Mouse (Mus musculus): Measurements from ENCODE around the gene Lamtor1. TPM values are rescaled to one million over a fixed set of nuclear protein-coding genes. Genes with fewer than 3 reads are reported as not detected.

Gene Lamtor1
- polyA plus RNA-seq (2015; fragmentation: Nextera tagmentation; extraction: Ambion mirVana): 164 and 166 TPM in 2 replicates

GRCm38 (mm10) chr7:101905561-101906286, at the start of gene Lamtor1:
Gene Lamtor1, plus strand, starts transcription at chr7:101905904.
- no peaks in the 10 kb centered on the region for H3K9me3 ChIP-seq (replicated peaks)
- H3K9ac ChIP-seq: peak within 1 kb of the TSS; percentile 88
- H3K4me1 ChIP-seq: peaks cover 31% of the 10 kb centered on the region
- peak within 1 kb of the TSS; percentile 95 for H3K27ac ChIP-seq (replicated peaks)
- peak within 1 kb of the TSS; percentile 79 for H3K4me3 ChIP-seq (replicated peaks)
- peaks cover 12% of the 10 kb centered on the region for H3K36me3 ChIP-seq
- ATAC-seq (ENCODE audit: insufficient number of reproducible peaks, low FRiP score, low TSS enrichment, low read depth): peak; percentile 98
- no peaks in the 10 kb centered on the region for H3K27me3 ChIP-seq
- H3K4me2 ChIP-seq (replicated peaks): peak within 1 kb of the TSS; percentile 75
- WGBS: under 1% methylated on average over 61 of the region's 61 CpGs

DNA sequence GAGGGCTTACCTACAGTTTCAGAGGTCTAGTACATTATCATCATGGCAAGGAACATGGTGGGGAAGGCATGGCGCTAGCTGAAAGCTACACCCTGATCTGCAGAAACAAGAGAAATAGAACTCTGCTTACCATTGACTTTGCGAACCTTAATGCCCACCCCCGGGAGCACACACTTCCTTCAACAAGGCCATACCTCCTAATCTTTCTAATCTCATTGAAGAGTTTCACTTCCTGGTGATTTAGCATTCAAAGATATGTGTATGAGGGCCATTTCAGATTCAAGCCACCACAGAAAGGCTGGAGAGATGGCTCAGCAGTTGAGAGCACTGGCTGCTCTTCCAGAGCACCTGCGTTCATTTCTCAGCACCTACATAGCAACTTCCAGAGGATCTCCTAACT, 48.6 kb upstream of the Lamtor1 start, which contains the start of gene Folr2:
Gene Folr2 (minus strand): TSS at position 101 of the 400 bp plus-strand sequence.
- no peak within 1 kb of the TSS for H3K4me3 ChIP-seq (replicated peaks)
- ATAC-seq (ENCODE audit: insufficient number of reproducible peaks, low FRiP score, low TSS enrichment, low read depth): no peak
- H3K27me3 ChIP-seq: no peaks in the 10 kb centered on the region
- no peak within 1 kb of the TSS for H3K27ac ChIP-seq (replicated peaks)
- H3K36me3 ChIP-seq: no peaks in the 10 kb centered on the region
- no peaks in the 10 kb centered on the region for H3K4me1 ChIP-seq
- no peaks in the 10 kb centered on the region for H3K9me3 ChIP-seq (replicated peaks)
- no peak within 1 kb of the TSS for H3K4me2 ChIP-seq (replicated peaks)
- no peak within 1 kb of the TSS for H3K9ac ChIP-seq
- WGBS: 87% methylated on average over 4 of the region's 4 CpGs

- H3K27me3 ChIP-seq: no peaks in the 10 kb centered on the region
- 70% methylated on average over 9 of the region's 9 CpGs for WGBS
- no peaks in the 10 kb centered on the region for H3K36me3 ChIP-seq
- no peak overlapping the region for H3K27ac ChIP-seq (replicated peaks)
- no peak for ATAC-seq (ENCODE audit: insufficient number of reproducible peaks, low FRiP score, low TSS enrichment, low read depth)
- no peaks in the 10 kb centered on the region for H3K4me1 ChIP-seq
- no peak overlapping the region for H3K9ac ChIP-seq
- no peak overlapping the region for H3K4me3 ChIP-seq (replicated peaks)
- H3K9me3 ChIP-seq (replicated peaks): no peaks in the 10 kb centered on the region
- no peak overlapping the region for H3K4me2 ChIP-seq (replicated peaks)
Observed at GRCm38 (mm10) chr7:101858362-101858761, 47.3 kb upstream of the Lamtor1 start.

GRCm38 (mm10) chr7:101860978-101861377, 44.7 kb upstream of the Lamtor1 start:
- H3K36me3 ChIP-seq: no peaks in the 10 kb centered on the region
- H3K4me1 ChIP-seq: no peaks in the 10 kb centered on the region
- no peak for ATAC-seq (ENCODE audit: insufficient number of reproducible peaks, low FRiP score, low TSS enrichment, low read depth)
- H3K27ac ChIP-seq (replicated peaks): no peak overlapping the region
- no peak overlapping the region for H3K4me2 ChIP-seq (replicated peaks)
- no peak overlapping the region for H3K4me3 ChIP-seq (replicated peaks)
- H3K9ac ChIP-seq: no peak overlapping the region
- H3K9me3 ChIP-seq (replicated peaks): no peaks in the 10 kb centered on the region
- no peaks in the 10 kb centered on the region for H3K27me3 ChIP-seq

DNA sequence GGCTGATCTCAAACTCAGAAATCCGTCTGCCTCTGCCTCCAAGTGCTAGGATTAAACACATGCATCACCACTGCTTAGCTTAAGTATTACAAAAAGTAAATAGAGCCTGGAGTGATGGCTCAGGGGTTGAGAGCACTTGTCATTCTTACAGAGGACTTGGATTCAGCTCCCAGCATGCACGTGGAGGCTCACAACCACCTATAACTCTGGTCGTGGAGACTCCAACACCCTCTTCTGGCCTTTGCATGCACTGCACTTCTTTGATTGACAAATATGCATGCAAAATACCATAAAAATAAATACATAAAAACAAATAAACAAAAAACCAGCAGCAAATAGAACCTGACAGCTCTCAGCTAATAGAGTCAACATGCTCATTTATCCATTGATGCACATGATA, 43.4 kb upstream of the Lamtor1 start:
- ATAC-seq (ENCODE audit: insufficient number of reproducible peaks, low FRiP score, low TSS enrichment, low read depth): no peak
- H3K27me3 ChIP-seq: no peaks in the 10 kb centered on the region
- H3K4me3 ChIP-seq (replicated peaks): no peak overlapping the region
- H3K36me3 ChIP-seq: no peaks in the 10 kb centered on the region
- no peak overlapping the region for H3K27ac ChIP-seq (replicated peaks)
- H3K4me2 ChIP-seq (replicated peaks): no peak overlapping the region
- H3K9me3 ChIP-seq (replicated peaks): no peaks in the 10 kb centered on the region
- no peak overlapping the region for H3K9ac ChIP-seq
- H3K4me1 ChIP-seq: no peaks in the 10 kb centered on the region
- WGBS: 65% methylated on average over 3 of the region's 3 CpGs

DNA sequence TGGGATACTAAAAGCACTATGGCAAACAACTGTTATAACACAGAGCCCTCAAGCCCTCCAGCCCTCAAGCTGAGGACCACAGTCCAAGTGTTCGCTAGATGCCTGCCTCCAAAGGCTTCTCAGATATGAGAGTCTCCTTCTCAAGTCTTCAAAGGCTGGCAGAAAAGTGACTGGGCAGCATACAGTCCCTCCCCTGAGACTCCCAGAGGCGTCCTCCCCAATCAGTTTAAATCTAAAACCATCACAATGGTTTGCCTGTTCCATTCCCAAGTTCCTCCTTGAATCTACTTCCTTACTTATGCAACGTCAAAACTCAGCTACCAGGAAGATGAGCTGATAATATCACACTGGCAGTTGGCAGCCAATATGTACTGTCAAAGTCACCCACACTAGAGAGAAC, 42.3 kb upstream of the Lamtor1 start, which contains the start of gene Anapc15:
Gene Anapc15 (plus strand): TSS at position 301 of the 400 bp plus-strand sequence.
- H3K9ac ChIP-seq: no peak within 1 kb of the TSS
- H3K27ac ChIP-seq (replicated peaks): no peak within 1 kb of the TSS
- WGBS: 67% methylated on average over 3 of the region's 3 CpGs
- ATAC-seq (ENCODE audit: insufficient number of reproducible peaks, low FRiP score, low TSS enrichment, low read depth): no peak
- no peak within 1 kb of the TSS for H3K4me2 ChIP-seq (replicated peaks)
- no peaks in the 10 kb centered on the region for H3K36me3 ChIP-seq
- no peaks in the 10 kb centered on the region for H3K9me3 ChIP-seq (replicated peaks)
- no peak within 1 kb of the TSS for H3K4me3 ChIP-seq (replicated peaks)
- H3K4me1 ChIP-seq: no peaks in the 10 kb centered on the region
- H3K27me3 ChIP-seq: no peaks in the 10 kb centered on the region

- WGBS: 79% methylated on average over 11 of the region's 11 CpGs
Observed at GRCm38 (mm10) chr7:101866491-101867265, 39.0 kb upstream of the Lamtor1 start.

DNA sequence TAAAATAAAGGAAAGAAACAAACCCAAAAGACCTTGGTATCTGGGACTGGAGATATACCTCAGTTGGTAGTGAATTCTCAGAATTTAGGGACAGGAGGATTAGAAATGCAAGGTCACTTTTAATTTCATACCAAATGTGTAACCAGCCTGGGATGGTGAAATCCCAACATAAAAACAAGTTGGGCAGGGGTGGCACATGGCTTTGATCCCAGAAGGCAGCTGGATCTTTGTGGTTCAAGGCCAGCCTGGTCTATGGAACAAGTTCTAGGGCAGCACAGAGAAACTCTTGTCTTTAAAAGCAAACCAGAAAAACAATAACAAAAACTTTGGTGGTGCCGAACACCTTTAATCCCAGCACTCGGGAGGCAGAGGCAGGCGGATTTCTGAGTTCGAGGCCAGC, 38.2 kb upstream of the Lamtor1 start:
- H3K4me2 ChIP-seq (replicated peaks): no peak overlapping the region
- H3K9ac ChIP-seq: no peak overlapping the region
- H3K36me3 ChIP-seq: no peaks in the 10 kb centered on the region
- H3K27me3 ChIP-seq: no peaks in the 10 kb centered on the region
- no peak overlapping the region for H3K27ac ChIP-seq (replicated peaks)
- WGBS: 95% methylated on average over 4 of the region's 4 CpGs
- H3K4me3 ChIP-seq (replicated peaks): no peak overlapping the region
- no peaks in the 10 kb centered on the region for H3K9me3 ChIP-seq (replicated peaks)
- no peak for ATAC-seq (ENCODE audit: insufficient number of reproducible peaks, low FRiP score, low TSS enrichment, low read depth)
- H3K4me1 ChIP-seq: no peaks in the 10 kb centered on the region

More at GRCm38 (mm10) chr7:101866491-101867265, 39.0 kb upstream of the Lamtor1 start:
- no peaks in the 10 kb centered on the region for H3K36me3 ChIP-seq
- H3K9ac ChIP-seq: no peak overlapping the region
- no peak for ATAC-seq (ENCODE audit: insufficient number of reproducible peaks, low FRiP score, low TSS enrichment, low read depth)
- H3K9me3 ChIP-seq (replicated peaks): no peaks in the 10 kb centered on the region
- H3K4me3 ChIP-seq (replicated peaks): no peak overlapping the region
- H3K4me2 ChIP-seq (replicated peaks): no peak overlapping the region
- H3K27ac ChIP-seq (replicated peaks): no peak overlapping the region
- no peaks in the 10 kb centered on the region for H3K27me3 ChIP-seq
- H3K4me1 ChIP-seq: no peaks in the 10 kb centered on the region

- H3K4me3 ChIP-seq (replicated peaks): no peak overlapping the region
- no peak overlapping the region for H3K4me2 ChIP-seq (replicated peaks)
- H3K36me3 ChIP-seq: no peaks in the 10 kb centered on the region
- no peaks in the 10 kb centered on the region for H3K27me3 ChIP-seq
- no peak overlapping the region for H3K9ac ChIP-seq
- no peaks in the 10 kb centered on the region for H3K9me3 ChIP-seq (replicated peaks)
- no peak overlapping the region for H3K27ac ChIP-seq (replicated peaks)
- no peaks in the 10 kb centered on the region for H3K4me1 ChIP-seq
- 64% methylated on average over 13 of the region's 13 CpGs for WGBS
- no peak for ATAC-seq (ENCODE audit: insufficient number of reproducible peaks, low FRiP score, low TSS enrichment, low read depth)
Observed at GRCm38 (mm10) chr7:101868241-101869162, 37.2 kb upstream of the Lamtor1 start.

DNA sequence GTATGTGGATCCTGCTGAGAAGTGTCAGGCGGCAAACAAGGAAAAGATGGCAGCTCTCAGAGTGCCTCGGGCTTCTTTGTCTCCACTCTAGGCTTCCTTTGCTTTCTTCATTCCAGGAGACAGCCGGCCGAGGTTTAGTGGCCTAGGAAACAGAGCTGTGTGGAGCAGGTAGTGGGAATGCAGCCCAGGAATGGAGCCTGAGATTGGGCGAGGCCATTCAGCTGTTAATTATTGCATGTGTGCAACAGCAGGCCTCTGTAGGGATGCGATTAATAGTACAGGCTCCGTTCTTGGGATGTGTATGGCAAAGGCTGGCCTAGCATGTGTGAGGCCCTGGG, 36.6 kb upstream of the Lamtor1 start:
- Histone ChIP-seq H3K9ac (no peak overlapping the region), H3K27ac (replicated peaks) (no peak overlapping the region), H3K4me3 (replicated peaks) (no peak overlapping the region), H3K4me1 (no peaks in the 10 kb centered on the region), H3K4me2 (replicated peaks) (no peak overlapping the region), H3K27me3 (no peaks in the 10 kb centered on the region), H3K36me3 (no peaks in the 10 kb centered on the region), H3K9me3 (replicated peaks) (no peaks in the 10 kb centered on the region)
- ATAC-seq (ENCODE audit: insufficient number of reproducible peaks, low FRiP score, low TSS enrichment, low read depth): no peak
- WGBS: 54% methylated on average over 7 of the region's 7 CpGs

DNA sequence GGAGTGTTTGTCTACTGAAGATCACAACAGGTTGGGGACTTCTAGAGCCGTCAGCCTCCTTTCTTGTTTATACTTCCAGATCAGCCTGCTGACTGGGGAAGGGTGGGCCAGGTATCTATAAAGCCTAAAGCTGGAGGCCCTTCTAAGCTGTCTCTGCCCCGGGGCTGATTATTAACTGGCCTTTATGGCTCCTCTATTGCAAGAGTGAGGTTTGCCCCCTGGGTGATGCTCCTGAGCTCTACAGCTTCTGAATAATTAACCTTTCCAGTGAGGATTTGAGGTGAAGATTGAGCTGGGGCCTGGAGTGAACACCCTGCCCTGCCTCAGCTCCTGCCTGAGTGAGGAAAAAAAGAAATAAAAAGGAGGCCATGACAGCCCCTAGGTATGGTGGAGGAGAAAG, 35.1 kb upstream of the Lamtor1 start, which contains the start of gene Folr1:
Gene Folr1 (minus strand): TSS at position 160 of the 400 bp plus-strand sequence.
- 81% methylated on average over 2 of the region's 2 CpGs for WGBS

More for the DNA sequence above, 35.1 kb upstream of the Lamtor1 start, which contains the start of gene Folr1:
- Histone ChIP-seq H3K27me3 (no peaks in the 10 kb centered on the region), H3K4me1 (no peaks in the 10 kb centered on the region), H3K4me3 (replicated peaks) (no peak within 1 kb of the TSS), H3K36me3 (no peaks in the 10 kb centered on the region), H3K9ac (no peak within 1 kb of the TSS), H3K4me2 (replicated peaks) (no peak within 1 kb of the TSS), H3K9me3 (replicated peaks) (no peaks in the 10 kb centered on the region), H3K27ac (replicated peaks) (no peak within 1 kb of the TSS)
- ATAC-seq (ENCODE audit: insufficient number of reproducible peaks, low FRiP score, low TSS enrichment, low read depth): no peak
